Mouse (Mus musculus) CH12F3 (cell line): Measurements from ENCODE around the gene Snrpd2.

Experiments
- in situ Hi-C: fragments of 300-500 bp; cut with MboI; formaldehyde crosslinking; loops from 2 replicates; pipeline ENCODE4 v1.14.3; 2020; ENCODE audit warnings: low sequenced_read_pairs

The Snrpd2 gene

GRCm38 (mm10) chr7:19149626-19150025 is at the start of gene Snrpd2:
Gene Snrpd2 (plus strand): TSS chr7:19149722.
- in situ Hi-C loops: loop anchor here (10.0 kb wide), 1 partner anchor 65 kb away; the partner anchor contains the start of gene Dmpk

GRCm38 (mm10) chr7:19100290-19100689 is 49.2 kb upstream of the Snrpd2 start:
- in situ Hi-C loops: no loop called here

DNA sequence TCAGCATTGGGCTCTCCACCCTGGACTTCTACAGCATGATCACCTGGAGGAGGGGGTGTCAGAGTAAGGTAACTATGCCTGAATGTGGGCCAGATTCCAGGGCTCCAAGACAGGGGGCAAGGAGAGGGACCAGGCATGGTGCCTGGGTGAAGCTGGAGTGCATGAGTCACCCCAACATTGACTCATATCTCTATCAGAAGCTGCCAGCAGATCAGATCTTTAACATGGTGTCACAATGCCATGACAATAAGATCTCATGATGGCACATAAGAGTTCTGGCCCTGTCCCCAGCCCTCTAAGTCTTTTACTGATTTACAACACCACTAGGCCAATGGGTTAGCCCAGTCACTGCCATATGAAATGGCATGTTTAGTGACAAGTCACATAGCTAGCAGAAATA is 45.8 kb upstream of the Snrpd2 start:
- in situ Hi-C loops: no loop called here

DNA sequence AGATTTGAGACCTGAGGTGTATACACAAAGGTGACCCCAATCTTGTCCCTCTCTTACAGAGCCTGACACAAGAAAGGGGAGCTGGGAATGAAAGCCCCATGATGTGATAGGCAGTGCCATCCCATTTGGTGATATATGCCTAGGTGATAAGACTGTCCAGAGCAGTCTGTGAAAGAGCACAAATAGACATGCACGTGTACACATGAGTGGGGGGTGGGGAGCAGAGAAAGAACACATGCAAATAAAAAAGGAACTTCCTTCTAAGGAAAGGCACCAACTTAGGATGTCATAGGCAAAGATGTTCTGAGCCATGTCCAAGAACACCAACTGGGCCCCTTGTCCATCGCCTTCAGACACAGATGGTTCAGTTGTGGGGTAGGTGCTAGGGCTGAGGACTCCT is 45.0 kb upstream of the Snrpd2 start:
- in situ Hi-C loops: no loop called here

- in situ Hi-C loops: no loop called here
Measured at GRCm38 (mm10) chr7:19107436-19107835, 42.1 kb upstream of the Snrpd2 start.

- in situ Hi-C loops: no loop called here
Measured at GRCm38 (mm10) chr7:19109565-19109964, 40.0 kb upstream of the Snrpd2 start.

- in situ Hi-C loops: no loop called here
Measured at GRCm38 (mm10) chr7:19118028-19118771, 31.3 kb upstream of the Snrpd2 start, which contains the start of gene Gm4969. Gene Gm4969 (minus strand): TSS chr7:19118368.

DNA sequence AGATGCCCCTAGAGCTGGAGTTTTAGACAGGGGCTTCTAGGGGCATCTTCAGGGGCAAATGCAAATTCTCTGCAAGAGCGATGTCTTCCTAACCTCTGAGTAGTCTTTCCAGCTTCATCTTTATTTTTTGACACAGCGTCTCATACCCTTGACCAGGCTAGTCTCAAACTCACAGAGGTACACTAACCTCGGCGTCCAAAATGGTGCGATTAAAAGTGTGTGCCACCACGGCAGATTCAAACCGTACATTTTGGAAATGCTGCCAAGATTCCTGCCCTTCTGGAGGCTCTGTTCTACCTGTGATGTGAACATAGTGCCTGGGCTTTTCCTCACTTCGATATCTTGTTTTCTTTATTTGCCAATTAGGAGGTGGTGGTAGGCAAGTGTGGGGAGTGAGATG is 30.4 kb upstream of the Snrpd2 start:
- in situ Hi-C loops: no loop called here

DNA sequence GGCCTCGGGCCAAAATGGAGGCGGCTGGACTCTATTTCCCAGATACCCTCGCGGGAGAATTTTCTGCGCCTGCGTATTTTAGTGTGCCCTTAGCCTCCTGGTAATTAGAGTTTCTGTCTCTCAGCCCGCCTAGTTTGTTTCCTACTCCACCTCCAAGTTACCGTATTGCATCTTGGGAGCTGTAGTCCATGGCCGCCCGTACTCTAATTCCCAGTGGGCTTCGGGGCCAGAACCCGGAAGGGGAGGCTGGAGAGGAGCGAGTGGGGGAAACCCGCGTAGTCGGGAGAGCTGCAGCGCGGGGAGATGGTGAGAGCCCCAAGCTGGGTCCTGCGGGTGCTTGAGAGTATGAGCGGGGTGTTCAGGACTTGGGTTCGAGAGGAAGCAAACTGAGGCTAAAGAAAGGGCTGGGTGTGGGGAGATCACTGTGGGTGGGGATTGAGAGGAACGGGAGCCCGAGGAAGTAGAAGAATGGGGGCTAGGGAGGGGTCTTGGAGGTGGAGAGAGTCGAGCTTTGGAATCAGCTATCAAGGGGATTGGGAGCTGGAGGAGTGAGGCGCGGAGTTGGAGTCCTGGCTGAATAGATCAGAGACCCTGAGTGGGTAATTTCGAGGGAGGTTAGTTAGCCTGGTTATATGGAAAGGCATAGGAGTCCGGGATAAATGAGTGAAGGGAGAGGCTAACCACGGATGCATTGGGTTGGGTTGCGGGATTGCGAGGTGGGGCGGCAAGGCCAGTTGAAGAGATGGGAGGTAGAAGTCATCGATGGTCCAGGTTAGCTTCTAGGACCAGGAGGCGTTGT is 29.7 kb upstream of the Snrpd2 start, which contains the start of gene Fbxo46:
Fbxo46 (plus strand) TSS at position 229 of the 799 bp plus-strand sequence.
- in situ Hi-C loops: no loop called here

DNA sequence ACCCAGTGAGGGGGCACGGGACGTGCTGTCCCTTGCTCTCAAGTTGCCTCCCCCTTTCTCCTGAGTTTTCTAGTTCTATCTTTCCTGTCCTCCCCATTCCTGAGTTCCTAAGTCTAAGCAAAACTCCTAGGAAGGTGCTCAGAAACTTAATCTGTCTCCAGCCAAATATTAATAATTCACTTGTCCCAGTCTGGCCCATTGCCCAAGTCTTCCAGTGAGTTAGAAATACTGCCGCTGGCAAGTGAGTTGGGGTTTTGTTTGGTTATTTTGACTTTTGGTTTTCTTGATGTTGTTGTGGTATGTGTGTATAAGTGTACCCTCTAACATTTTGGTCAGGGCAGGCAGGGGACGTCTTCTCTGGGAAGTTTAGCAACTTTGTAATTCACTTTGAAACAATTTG is 27.8 kb upstream of the Snrpd2 start:
- in situ Hi-C loops: no loop called here

DNA sequence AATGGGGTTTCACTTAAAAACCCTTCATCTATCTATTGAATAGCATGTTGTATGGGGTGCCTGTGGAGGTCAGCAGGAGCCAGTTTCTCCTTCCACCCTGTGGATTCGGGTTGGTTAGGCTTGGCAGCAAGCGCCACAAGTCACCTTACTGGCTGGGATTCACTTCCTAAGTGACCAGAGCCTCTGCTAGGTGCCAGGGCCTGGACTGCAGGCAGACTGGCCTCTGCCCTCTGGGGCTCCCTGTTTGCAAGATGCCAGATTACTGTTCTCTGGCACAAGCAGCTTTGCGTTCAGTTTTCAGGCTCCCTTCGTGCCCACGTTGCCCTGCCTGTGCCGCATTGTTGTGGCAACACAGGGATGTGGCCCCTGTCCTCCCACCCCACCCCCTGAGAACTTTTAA is 24.8 kb upstream of the Snrpd2 start:
- in situ Hi-C loops: no loop called here

GRCm38 (mm10) chr7:19127744-19128143 is 21.8 kb upstream of the Snrpd2 start:
- in situ Hi-C loops: no loop called here

DNA sequence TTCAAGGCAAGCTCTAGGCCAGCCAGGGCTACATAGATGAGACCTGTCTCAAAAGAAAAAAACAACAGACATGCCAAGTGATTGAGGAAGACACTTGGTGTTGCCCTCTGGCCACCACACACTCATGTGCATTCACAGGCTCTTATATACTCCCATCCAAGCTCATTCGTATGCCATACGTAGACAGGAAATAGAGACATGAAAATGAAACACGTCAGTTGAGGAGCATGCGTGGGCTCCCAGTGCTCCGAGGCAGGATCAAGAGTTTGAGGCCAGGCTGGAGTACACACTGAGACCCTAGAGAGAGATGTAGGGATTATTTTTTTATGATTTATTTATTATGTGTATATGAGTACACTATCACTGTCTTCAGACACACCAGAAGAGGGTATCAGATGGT is 20.1 kb upstream of the Snrpd2 start:
- in situ Hi-C loops: no loop called here

GRCm38 (mm10) chr7:19130657-19131056 is 18.9 kb upstream of the Snrpd2 start:
- in situ Hi-C loops: no loop called here

DNA sequence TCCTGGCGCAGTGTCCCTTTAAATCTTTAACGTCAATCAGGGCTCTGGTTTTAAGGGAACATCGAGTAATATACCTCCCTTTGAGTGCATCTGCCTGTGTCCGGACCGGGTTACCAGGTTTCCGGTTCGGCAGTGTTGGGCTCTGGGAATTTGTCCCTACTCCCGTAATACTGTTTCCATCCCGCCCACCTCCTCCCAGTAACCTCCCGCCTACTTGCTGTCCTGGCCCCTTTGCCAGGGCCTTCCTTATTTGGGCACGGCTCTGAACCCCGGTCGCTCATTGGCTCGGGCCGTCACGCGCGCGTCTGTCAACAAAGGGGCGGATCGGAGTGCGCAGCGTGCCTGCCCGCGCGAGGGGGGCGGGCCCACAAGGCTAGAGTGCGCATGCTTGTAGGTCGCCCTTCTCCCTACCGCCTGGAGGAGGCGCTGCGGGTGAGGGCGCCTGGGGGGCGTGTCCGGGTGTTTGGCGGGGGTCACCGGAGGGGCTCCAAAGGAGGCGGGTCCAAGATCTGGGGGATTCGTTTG is 18.1 kb upstream of the Snrpd2 start:
- in situ Hi-C loops: no loop called here

- in situ Hi-C loops: no loop called here
Measured at GRCm38 (mm10) chr7:19136168-19136567, 13.4 kb upstream of the Snrpd2 start.

- in situ Hi-C loops: no loop called here
Measured at GRCm38 (mm10) chr7:19136673-19137334, 12.7 kb upstream of the Snrpd2 start.

DNA sequence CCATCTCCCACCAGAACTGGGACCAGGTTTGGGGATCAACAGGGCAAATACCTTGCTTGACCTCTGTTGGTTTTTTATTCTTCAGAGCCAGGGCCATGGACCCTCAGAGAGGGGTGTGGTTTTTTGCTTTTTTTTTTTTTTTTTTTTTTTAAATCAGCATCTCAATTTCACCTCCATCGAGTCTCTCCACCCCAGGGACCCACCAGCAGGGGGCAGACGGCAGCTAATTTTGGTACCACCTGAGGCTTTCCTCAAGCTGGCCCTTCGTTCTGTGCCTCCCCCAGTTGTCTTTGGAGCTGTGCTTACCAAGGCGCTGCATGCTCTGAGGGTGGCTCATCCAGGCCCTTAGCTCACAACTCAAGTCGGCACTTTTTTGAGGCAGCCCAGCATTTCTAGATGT is 12.1 kb upstream of the Snrpd2 start:
- in situ Hi-C loops: no loop called here

GRCm38 (mm10) chr7:19146793-19147192 is 2.7 kb upstream of the Snrpd2 start:
- in situ Hi-C loops: loop anchor here (10.0 kb wide), 1 partner anchor 62 kb away; the partner anchor contains the start of gene Dmpk

GRCm38 (mm10) chr7:19147497-19148045 is 2.0 kb upstream of the Snrpd2 start:
- in situ Hi-C loops: loop anchor here (10.0 kb wide), 1 partner anchor 63 kb away; the partner anchor contains the start of gene Dmpk
